Mouse (Mus musculus) liver, embryonic 13.5 days (tissue): ENCODE results near the gene Tmem143. TPM values are rescaled to one million over a fixed set of nuclear protein-coding genes. Genes with fewer than 3 reads are reported as not detected.
A peak's percentile ranks its signal among the peaks of the same experiment; 100 is the strongest.
"Not testable (repeated sequence)": the region's sequence is repeated elsewhere in the genome, so short reads cannot be mapped to it uniquely, and the experiment has no call there.

Source experiments
- ATAC-seq: fragments of 200-750 bp; cut with Nextera tagmentation; 2 replicates; pipeline ENCODE4 v1.8.0; 2017; ENCODE audit warnings: low read depth, mild to moderate bottlenecking, moderate number of reproducible peaks, moderate library complexity
- DNase-seq: peaks from one replicate; pipeline ENCODE4 v3.0.0; 2022
- H3K27ac ChIP-seq: fragments of 300-500 bp; sonication (generic); 2 replicates; pipeline ENCODE4 v1.5.1; 2015; ENCODE audit warnings: moderate library complexity, mild to moderate bottlenecking, inconsistent platforms
- H3K27me3 ChIP-seq: fragments of 300-500 bp; sonication (generic); 2 replicates; pipeline ENCODE4 v1.6.1; 2015; ENCODE audit warnings: mild to moderate bottlenecking, inconsistent platforms
- H3K36me3 ChIP-seq: fragments of 300-500 bp; sonication (generic); 2 replicates; pipeline ENCODE4 v1.6.1; 2015; ENCODE audit warnings: mild to moderate bottlenecking, inconsistent platforms
- H3K4me1 ChIP-seq: fragments of 300-500 bp; sonication (generic); replicated peaks from 2 replicates; pipeline ENCODE4 v1.6.1; 2015; ENCODE audit warnings: inconsistent platforms
- H3K4me2 ChIP-seq: fragments of 300-500 bp; sonication (generic); 2 replicates; pipeline ENCODE4 v1.6.1; 2015; ENCODE audit warnings: inconsistent platforms, mild to moderate bottlenecking, moderate library complexity
- H3K4me3 ChIP-seq: fragments of 300-500 bp; sonication (generic); replicated peaks from 2 replicates; pipeline ENCODE4 v1.5.1; 2015; ENCODE audit warnings: mild to moderate bottlenecking, inconsistent platforms
- H3K9ac ChIP-seq: fragments of 300-500 bp; sonication (generic); 2 replicates; pipeline ENCODE4 v1.6.1; 2015; ENCODE audit warnings: mild to moderate bottlenecking, inconsistent platforms
- H3K9me3 ChIP-seq: fragments of 300-500 bp; sonication (generic); replicated peaks from 2 replicates; pipeline ENCODE4 v1.6.1; 2016; ENCODE audit warnings: inconsistent platforms
- WGBS: fragments of 180-500 bp; shearing (Covaris S2); methylation state at CpG from one replicate; pipeline ENCODE4 v1.1.7; 2015; ENCODE audit not compliant: insufficient replicate concordance; 5-methylcytosine and 5-hydroxymethylcytosine counted together
- polyA plus RNA-seq: library from polyadenylated mRNA; unstranded; fragments of >200 nt; fragmentation: Nextera tagmentation; extraction: Ambion mirVana; gene quantifications from 2 replicates; pipeline ENCODE4 v1.2.1, GENCODE M21; 2015

The Tmem143 gene
- polyA plus RNA-seq, 1 experiment from 2014 or later = 3.6 TPM

DNA sequence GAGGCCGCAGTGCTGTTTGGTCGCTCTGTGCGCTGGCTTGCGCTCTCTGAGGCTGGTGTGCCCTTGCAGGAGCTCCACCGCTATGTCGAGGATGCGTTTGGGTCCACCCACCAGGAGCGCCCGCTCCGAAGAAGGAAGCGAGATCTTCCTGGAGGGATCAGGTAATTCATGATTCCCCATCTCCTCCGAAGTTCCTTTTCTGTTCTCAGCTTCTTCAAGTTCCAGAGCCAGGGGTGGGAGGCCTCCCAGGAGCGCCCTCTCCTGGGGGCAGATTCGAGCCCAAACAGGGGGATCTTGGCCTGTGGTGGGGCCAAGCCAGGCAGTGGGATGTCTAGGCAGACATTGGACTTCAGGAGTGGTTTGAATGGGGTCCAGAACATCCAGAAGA, 27.7 kb downstream of the Tmem143 start:
- DNase-seq (peak; percentile 21), ATAC-seq (no peak)
- H3K27me3 ChIP-seq = 0 out of 2 replicates have a peak, but pooled peaks cover 3% of the 10 kb centered on the region
- H3K9ac ChIP-seq = peak overlapping the region; percentile 60
- H3K4me1 ChIP-seq = peaks cover 60% of the 10 kb centered on the region
- H3K9me3 ChIP-seq = no peaks in the 10 kb centered on the region
- H3K27ac ChIP-seq = peak overlapping the region; percentile 70
- H3K4me3 ChIP-seq = peak overlapping the region; percentile 58
- WGBS = 7% methylated on average over 14 of the region's 14 CpGs
- no peaks in the 10 kb centered on the region for H3K36me3 ChIP-seq
- H3K4me2 ChIP-seq = peak overlapping the region; percentile 76

DNA sequence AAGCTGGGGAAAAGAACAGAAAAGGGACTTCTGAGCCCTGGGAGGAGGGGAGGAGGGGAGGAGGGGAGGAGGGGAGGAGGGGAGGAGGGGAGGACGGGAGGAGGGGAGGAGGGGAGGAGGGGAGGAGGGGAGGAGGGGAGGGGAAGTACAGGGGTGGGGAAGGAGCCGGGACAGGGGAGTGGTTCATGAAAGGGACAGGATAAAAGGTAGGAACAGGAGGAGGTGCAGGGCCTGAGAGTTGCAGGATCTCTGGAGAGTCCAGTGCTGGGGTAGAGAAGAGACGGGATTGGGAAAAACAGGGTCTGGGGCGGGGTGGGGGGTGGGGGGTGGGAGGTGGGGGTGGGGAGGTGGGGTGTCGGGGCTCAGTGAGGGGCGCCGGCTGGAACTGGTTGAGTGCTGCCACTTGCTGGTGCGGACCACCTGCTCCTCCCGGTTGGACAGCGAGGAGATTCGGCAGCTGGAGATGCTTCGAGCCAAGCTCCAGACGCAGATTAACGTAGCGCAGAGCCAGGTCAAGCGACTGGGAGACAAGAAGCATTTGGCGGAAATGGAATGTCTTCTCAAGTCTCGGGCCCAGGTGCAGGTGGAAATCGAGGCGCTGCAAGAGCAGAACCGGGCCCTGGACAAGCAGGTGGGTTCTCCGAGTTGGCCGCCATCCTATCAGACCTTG, 32.0 kb downstream of the Tmem143 start:
- Histone ChIP-seq H3K27ac (no peak overlapping the region), H3K4me1 (peaks cover 16% of the 10 kb centered on the region), H3K36me3 (0 out of 2 replicates have a peak, but pooled peaks cover 3% of the 10 kb centered on the region), H3K9me3 (peaks cover 8% of the 10 kb centered on the region; the same call in 1 of the 2 replicates), H3K9ac (no peak overlapping the region), H3K4me2 (no peak overlapping the region), H3K4me3 (no peak overlapping the region), H3K27me3 (0 out of 2 replicates have a peak, but pooled peaks cover 3% of the 10 kb centered on the region)
- DNase-seq (no peak), ATAC-seq (no peak)
- WGBS = 37% methylated on average over 21 of the region's 23 CpGs

DNA sequence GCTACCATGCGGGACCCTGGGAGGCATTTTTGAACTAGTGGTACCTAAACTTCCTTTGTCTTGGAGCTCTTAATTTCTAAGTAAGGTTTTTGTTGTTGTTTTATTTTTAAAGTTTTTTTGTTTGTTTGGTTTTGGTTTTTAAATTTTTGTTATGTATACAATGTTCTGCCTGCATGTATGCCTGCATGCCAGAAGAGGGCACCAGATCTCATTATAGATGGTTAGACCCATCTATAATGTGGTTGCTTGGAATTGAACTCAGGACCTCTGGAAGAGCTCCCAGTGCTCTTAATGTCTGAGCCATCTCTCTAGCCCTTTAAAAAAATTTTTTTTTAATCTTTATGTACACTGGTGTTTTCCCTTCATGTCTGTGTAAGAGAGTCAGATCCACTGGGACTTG, 32.9 kb downstream of the Tmem143 start:
- Histone ChIP-seq H3K9me3 (peaks cover 8% of the 10 kb centered on the region; the same call in 1 of the 2 replicates), H3K27ac (no peak overlapping the region), H3K36me3 (0 out of 2 replicates have a peak, but pooled peaks cover 3% of the 10 kb centered on the region), H3K4me1 (peaks cover 7% of the 10 kb centered on the region), H3K9ac (no peak overlapping the region), H3K4me3 (no peak overlapping the region), H3K27me3 (0 out of 2 replicates have a peak, but pooled peaks cover 3% of the 10 kb centered on the region), H3K4me2 (no peak overlapping the region)
- DNase-seq (no peak), ATAC-seq (no peak)
- 86% methylated on average over 1 of the region's 1 CpGs for WGBS

DNA sequence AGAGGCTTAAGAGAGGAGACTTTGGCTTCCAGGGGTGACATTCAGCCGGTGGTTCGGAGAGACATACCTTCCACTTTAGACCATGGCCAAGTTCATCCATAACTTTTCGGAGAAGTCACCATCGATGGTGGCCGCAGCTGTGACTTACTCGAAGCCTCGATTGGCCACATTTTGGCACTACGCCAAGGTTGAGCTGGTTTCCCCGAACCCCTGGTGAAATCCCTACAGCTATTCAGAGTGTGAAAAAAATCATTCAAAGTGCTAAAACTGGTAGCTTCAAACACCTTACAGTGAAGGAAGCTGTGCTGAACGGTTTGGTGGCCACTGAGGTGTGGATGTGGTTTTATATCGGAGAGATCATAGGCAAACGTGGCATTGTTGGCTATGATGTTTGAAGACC, 37.0 kb downstream of the Tmem143 start:
- H3K36me3 ChIP-seq, H3K4me2 ChIP-seq, H3K9me3 ChIP-seq, DNase-seq, H3K27ac ChIP-seq, ATAC-seq, H3K27me3 ChIP-seq, H3K9ac ChIP-seq, H3K4me3 ChIP-seq, H3K4me1 ChIP-seq: not testable (repeated sequence)
- WGBS = 81% methylated on average over 12 of the region's 12 CpGs

DNA sequence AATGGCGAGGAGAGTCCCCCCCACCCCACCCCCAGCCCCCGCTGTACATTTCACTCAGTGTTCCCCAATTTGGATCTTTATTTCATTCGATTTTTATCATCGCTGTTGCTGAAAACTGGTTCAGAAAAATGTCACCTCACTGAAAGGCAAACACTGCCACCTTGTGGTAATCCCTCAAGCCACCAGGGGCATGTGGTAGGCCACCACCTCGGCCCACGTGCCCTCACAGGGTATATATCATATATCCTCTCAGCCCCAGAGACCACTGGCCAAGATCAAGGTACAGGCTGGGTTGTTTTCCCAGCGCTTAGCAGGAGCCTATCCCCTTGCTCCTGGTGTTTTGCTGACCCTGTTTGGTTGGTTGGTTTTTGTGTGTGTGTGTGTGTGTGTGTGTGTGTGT, 38.4 kb downstream of the Tmem143 start:
- Histone ChIP-seq H3K9ac (no peak overlapping the region), H3K4me3 (no peak overlapping the region), H3K27ac (no peak overlapping the region), H3K27me3 (no peaks in the 10 kb centered on the region), H3K9me3 (peaks cover 8% of the 10 kb centered on the region; the same call in 1 of the 2 replicates), H3K36me3 (0 out of 2 replicates have a peak, but pooled peaks cover 3% of the 10 kb centered on the region), H3K4me2 (no peak overlapping the region), H3K4me1 (no peaks in the 10 kb centered on the region)
- 26% methylated on average over 7 of the region's 7 CpGs for WGBS
- ATAC-seq (no peak), DNase-seq (peak; percentile 28)

DNA sequence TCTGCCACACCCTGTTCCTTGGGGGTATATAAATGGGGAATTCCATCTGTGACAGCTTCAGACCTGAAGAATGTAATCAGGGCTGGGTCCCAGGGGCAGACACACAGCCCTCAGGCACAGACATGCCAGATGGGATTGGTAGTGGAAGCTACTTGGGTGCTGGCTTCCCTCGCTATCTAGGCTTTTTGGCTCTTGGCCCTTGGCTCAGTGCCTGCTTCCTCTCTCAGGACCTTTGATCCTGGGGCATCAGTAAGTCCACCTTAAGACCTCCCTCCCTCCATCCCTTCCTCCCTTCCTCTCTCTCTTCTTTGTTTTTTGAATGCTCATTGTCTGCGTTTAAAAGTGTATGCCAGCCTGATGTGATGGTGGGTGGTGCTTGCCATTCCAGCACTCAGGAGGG, 43.1 kb downstream of the Tmem143 start:
- Histone ChIP-seq H3K4me2 (no peak overlapping the region), H3K9ac (no peak overlapping the region), H3K27ac (no peak overlapping the region), H3K36me3 (no peaks in the 10 kb centered on the region), H3K9me3 (no peaks in the 10 kb centered on the region), H3K27me3 (no peaks in the 10 kb centered on the region), H3K4me1 (no peaks in the 10 kb centered on the region), H3K4me3 (no peak overlapping the region)
- no peak for ATAC-seq
- DNase-seq = no peak
- WGBS = 26% methylated on average over 2 of the region's 2 CpGs

DNA sequence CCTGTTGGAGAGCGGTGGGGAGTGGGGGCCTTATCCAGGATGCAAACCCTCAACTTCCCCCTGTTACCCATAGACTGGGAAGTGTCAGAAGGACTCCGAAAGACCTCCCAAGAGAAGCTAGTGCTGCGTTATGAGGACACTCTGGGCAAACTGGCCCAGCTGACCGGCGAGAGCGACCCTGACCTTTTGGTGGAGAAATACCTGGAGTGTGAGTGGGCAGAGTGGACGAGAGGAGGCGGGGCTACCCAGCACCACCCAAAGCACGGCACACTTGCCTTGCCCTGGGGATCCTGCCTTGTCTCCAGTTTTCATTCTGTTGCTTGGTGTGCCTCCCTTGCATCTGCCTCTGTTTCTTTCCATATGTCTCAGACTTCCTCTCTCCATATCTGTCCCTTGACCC, 45.2 kb downstream of the Tmem143 start:
- H3K36me3 ChIP-seq = no peaks in the 10 kb centered on the region
- H3K27me3 ChIP-seq = no peaks in the 10 kb centered on the region
- no peak for DNase-seq
- H3K27ac ChIP-seq = no peak overlapping the region
- no peak overlapping the region for H3K9ac ChIP-seq
- H3K4me1 ChIP-seq = no peaks in the 10 kb centered on the region
- H3K4me2 ChIP-seq = no peak overlapping the region
- no peak for ATAC-seq
- H3K9me3 ChIP-seq = no peaks in the 10 kb centered on the region
- WGBS = 64% methylated on average over 9 of the region's 9 CpGs
- H3K4me3 ChIP-seq = no peak overlapping the region

DNA sequence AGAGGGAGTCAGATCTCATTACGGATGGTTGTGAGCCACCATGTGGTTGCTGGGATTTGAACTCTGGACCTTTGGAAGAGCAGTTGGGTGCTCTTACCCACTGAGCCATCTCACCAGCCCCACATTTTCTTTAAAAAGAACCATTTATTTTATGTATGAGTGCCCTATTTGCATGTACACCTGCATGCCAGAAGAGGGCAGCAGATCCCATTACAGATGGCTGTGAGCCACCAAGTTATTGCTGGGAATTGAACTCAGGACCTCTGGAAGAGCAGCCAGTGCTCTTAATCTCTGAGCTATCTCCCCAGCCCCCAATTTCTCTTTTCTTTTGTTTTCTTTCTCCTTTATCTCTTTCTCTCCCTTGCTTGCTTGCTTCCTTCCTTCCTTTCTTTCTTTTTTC, 46.5 kb downstream of the Tmem143 start:
- not testable (repeated sequence) for H3K4me1 ChIP-seq, H3K27me3 ChIP-seq, DNase-seq, H3K4me2 ChIP-seq, H3K36me3 ChIP-seq, H3K9me3 ChIP-seq, H3K27ac ChIP-seq, H3K9ac ChIP-seq, ATAC-seq, H3K4me3 ChIP-seq
- 40% methylated on average over 1 of the region's 1 CpGs for WGBS

DNA sequence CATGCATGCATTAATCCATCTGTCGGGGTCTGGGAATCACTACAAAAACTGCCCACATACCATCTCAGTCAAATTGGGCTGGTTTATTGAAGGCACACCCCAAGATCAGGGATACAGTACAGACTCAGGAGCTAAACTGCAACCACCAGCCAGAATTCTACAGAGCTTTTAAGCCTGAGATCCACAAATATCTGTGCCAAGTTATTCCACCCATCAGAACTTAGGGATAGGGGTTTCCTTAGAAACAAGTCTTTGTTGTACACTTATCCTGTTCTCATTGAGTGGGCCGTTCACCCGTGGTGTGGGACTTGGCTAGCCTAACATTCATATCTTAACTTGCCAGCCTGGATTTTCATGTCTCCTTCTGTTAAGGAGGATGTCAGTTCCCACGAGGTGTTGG, 52.3 kb downstream of the Tmem143 start:
- Histone ChIP-seq H3K27me3 (no peaks in the 10 kb centered on the region), H3K4me2 (no peak overlapping the region), H3K36me3 (no peaks in the 10 kb centered on the region), H3K27ac (no peak overlapping the region), H3K4me1 (no peaks in the 10 kb centered on the region), H3K9ac (no peak overlapping the region), H3K9me3 (no peaks in the 10 kb centered on the region), H3K4me3 (no peak overlapping the region)
- ATAC-seq (no peak), DNase-seq (no peak)
- WGBS = 56% methylated on average over 4 of the region's 4 CpGs

DNA sequence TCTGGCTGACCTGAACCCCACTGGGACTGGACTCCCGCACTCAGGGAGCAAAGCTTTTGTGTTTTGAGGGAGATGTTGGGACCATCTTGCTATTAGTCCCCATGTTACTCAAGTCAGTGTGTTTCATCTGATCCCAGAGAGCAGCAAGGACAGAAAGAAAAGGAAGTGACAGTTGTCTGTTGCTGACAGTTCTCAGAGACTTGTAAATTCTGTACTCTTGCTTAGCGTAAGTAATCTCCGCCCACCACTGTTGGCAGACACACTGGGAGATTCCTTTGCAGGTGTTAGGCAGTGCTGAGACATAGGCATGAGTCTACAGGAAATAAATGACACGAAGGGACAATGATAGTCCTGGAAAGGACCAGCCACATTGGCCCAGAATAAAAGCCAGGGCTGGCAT, 59.9 kb downstream of the Tmem143 start:
- no peaks in the 10 kb centered on the region for H3K9me3 ChIP-seq
- no peak overlapping the region for H3K27ac ChIP-seq
- DNase-seq (no peak), ATAC-seq (no peak)
- no peaks in the 10 kb centered on the region for H3K27me3 ChIP-seq
- no peaks in the 10 kb centered on the region; the same call in 1 of the 2 replicates for H3K4me1 ChIP-seq
- no peaks in the 10 kb centered on the region for H3K36me3 ChIP-seq
- H3K4me3 ChIP-seq = no peak overlapping the region
- 49% methylated on average over 4 of the region's 4 CpGs for WGBS
- no peak overlapping the region for H3K9ac ChIP-seq
- H3K4me2 ChIP-seq = no peak overlapping the region
